Mouse (Mus musculus) adrenal gland, postnatal 14 days (tissue): Measurements from ENCODE around the gene Cblc. TPM values are rescaled to one million over a fixed set of nuclear protein-coding genes. Genes with fewer than 3 reads are reported as not detected.
A peak's percentile ranks its signal among the peaks of the same experiment; 100 is the strongest.

Experiments used
- DNase-seq: peaks from one replicate; pipeline ENCODE4 v3.0.0; 2021; ENCODE audit warnings: mixed read lengths
- long read RNA-seq, 2 experiments: library from polyadenylated mRNA; stranded (forward); transcript quantifications; one replicate each; pipeline ENCODE4 v2.0.0; 2021
- total RNA-seq: library from RNA; stranded (reverse); gene quantifications from 2 replicates; pipeline ENCODE4 v1.2.3, GENCODE M21; 2021

Gene Cblc
- 1.4 TPM in 1 of 2 replicates, not detected in the other for total RNA-seq
- long read RNA-seq, experiment 1, partial matches to known transcripts, result 0 of 2 reads
- long read RNA-seq, experiment 1, other reads (novel, unspliced or antisense), result 2 of 2 reads
- long read RNA-seq, experiment 2, partial matches to known transcripts, result 1 of 3 reads
- long read RNA-seq, experiment 2, other reads (novel, unspliced or antisense), result 0 of 3 reads

GRCm38 (mm10) chr7:19796697-19797588 lies at the start of gene Cblc:
Cblc (minus strand) TSS chr7:19796809.
- DNase-seq, result peak; percentile 92

- no peak for DNase-seq
Observed at GRCm38 (mm10) chr7:19844521-19845171, 48.0 kb upstream of the Cblc start.

- peak; percentile 88 for DNase-seq
Observed at GRCm38 (mm10) chr7:19843561-19843960, 47.0 kb upstream of the Cblc start.

- DNase-seq, result peak; percentile 70
Observed at GRCm38 (mm10) chr7:19842885-19843504, 46.4 kb upstream of the Cblc start.

GRCm38 (mm10) chr7:19841686-19842413 lies 45.2 kb upstream of the Cblc start:
- no peak for DNase-seq

GRCm38 (mm10) chr7:19840936-19841335 lies 44.3 kb upstream of the Cblc start:
- DNase-seq, result no peak

- DNase-seq, result no peak
Observed at GRCm38 (mm10) chr7:19840371-19840770, 43.8 kb upstream of the Cblc start.

GRCm38 (mm10) chr7:19836843-19837242 lies 40.2 kb upstream of the Cblc start:
- peak; percentile 61 for DNase-seq

GRCm38 (mm10) chr7:19834055-19834454 lies 37.4 kb upstream of the Cblc start:
- DNase-seq, result no peak

- DNase-seq, result peak; percentile 72
Observed at GRCm38 (mm10) chr7:19831837-19832236, 35.2 kb upstream of the Cblc start.

GRCm38 (mm10) chr7:19830682-19831156 lies 34.1 kb upstream of the Cblc start:
- DNase-seq, result peak; percentile 98

- no peak for DNase-seq
Observed at GRCm38 (mm10) chr7:19829694-19830093, 33.1 kb upstream of the Cblc start.

- DNase-seq, result no peak
Observed at GRCm38 (mm10) chr7:19826756-19827155, 30.1 kb upstream of the Cblc start.

GRCm38 (mm10) chr7:19824182-19824973 lies 27.8 kb upstream of the Cblc start:
- peak; percentile 98 for DNase-seq

GRCm38 (mm10) chr7:19823256-19824181 lies 26.9 kb upstream of the Cblc start:
- DNase-seq, result peak; percentile 48

GRCm38 (mm10) chr7:19822604-19823058 lies 26.0 kb upstream of the Cblc start, which contains the start of gene Bcl3:
Bcl3 (minus strand) TSS chr7:19822770.
- peak; percentile 82 for DNase-seq

- DNase-seq, result peak; percentile 65
Observed at GRCm38 (mm10) chr7:19822193-19822592, 25.6 kb upstream of the Cblc start.

- no peak for DNase-seq
Observed at GRCm38 (mm10) chr7:19821633-19822032, 25.0 kb upstream of the Cblc start.

- peak; percentile 28 for DNase-seq
Observed at GRCm38 (mm10) chr7:19820347-19821048, 23.9 kb upstream of the Cblc start.
